Mouse (Mus musculus) layer of hippocampus, adult 18-20 months (tissue): Measurements from ENCODE around the gene Tff3. TPM values are rescaled to one million over a fixed set of nuclear protein-coding genes. Genes with fewer than 3 reads are reported as not detected.
A peak's percentile ranks its signal among the peaks of the same experiment; 100 is the strongest.

ENCODE experiments used
- DNase-seq, 2 experiments: peaks; one replicate each; pipeline ENCODE4 v3.0.0; 2022; ENCODE audit warnings: low spot score in 2 of 2
- total RNA-seq, 2 experiments: library from RNA; stranded (reverse); gene quantifications; 2 replicates each; pipeline ENCODE4 v1.2.3; 2021

The Tff3 gene
- total RNA-seq, 2 experiments from 2014 or later = not detected

DNA sequence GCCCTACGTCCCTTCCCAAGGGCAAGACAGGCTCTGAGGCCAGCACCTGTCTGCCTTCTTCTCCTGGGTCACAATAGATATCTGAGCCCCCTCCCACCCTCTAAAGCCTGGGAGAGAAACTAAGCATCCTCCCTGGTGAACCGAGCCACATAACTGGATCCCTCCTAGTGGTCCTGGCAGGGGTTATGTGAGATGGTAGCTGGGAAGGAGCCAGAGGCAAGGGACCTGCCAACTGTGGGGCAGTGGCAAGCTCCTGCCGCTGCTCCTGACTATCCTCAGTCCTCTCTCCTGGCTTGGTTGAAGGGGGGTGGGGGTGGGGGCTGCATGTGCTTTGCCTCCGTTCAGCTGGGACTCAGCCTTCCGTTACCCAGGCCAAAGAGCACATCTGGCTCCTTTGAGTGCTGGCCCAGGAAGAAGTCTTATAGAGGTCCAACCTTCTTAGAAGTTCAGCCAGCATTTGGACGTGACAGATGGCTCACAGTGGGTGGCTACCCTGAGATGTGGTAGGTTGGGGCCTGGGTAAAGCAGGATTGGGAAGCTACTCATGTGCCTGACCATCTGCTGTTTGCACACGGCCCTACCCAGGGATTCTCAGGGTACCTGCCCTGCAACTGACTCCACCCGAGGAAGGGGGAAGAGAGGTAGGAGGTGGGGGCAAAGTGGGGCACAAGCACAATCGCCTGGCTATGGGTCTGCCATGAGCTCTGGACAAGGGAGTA lies 3.7 kb downstream of the Tff3 start:
- peak in 1 of 2 experiments; percentile 30 for DNase-seq

DNA sequence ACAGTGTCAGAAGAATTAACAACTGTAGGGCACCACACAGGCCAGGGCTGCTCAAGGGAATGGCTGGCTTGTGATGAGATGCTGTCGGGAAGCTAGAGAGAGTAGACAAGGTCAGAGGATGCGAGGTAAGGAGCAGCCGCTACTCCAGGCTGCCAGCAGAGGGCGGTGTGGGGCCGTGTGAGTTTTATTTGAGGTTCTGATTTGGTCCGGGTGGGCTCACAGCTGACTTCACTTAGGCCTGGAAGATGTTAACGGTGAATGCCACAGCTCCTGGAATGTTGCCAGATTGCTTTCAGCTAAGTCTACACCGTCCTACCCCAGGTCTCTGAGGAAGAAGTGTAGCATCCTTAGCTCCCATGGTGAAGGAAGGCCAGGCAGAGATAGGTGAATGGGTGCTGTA lies 7.5 kb downstream of the Tff3 start:
- peak in 1 of 2 experiments; percentile 50 for DNase-seq

DNA sequence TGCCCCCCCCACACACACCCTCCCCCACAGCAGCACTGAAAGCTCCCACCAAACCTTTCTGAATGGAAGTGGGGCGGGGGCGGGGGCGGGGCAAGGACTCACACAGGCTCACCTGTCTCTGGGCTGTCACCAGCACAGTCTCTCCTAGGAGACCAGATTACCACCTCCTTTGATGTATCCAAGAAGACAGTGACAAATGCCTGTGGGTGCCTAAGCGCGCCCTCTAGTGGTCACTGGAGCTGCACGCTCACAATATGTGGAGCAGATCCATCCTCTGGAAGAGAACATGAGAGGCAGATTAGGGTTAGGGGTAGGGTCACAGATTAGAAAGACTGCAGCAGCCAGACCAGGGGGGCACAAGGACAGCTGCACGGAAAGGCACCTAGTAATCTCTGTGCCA lies 10.0 kb downstream of the Tff3 start:
- peak; percentile 73 to 92 for DNase-seq

DNA sequence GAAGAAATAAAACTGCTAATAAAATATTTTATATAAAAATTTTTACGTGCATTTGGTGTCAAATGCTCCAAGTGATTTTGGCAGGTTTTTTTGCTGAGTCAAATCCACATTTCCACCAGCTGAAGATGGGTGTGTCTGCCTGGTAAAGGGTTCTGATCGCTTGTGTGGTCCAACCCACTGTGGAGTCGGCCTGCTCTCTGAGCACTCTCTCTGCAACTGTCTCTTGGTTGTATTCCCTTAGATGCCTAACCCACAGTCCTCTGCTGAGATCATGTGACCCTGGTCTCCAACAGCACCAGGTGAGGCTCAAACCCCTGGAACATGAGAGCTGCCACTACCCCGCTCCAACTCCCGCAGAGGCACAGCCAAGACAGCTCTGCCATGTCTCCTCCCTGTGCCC lies 11.5 kb downstream of the Tff3 start:
- DNase-seq = no peak

DNA sequence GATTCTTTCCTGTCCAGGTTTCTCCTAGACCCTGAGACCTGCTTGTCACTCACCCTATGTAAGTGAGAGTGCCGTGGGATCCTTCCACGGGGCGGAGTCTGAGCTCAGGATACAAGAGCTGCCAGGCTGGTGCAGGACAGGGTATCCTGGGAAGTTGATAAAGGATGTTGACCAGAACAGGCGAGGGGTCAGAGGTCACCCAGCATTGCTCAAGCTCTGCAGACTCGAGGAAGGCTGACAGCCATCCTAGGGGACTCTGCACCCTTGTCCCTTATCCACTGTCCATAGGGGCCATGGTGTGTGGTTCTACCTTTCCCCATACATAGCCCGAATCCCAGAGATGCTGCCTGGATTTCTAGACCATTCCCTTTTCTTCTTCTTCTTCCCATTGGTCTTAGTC lies 13.4 kb downstream of the Tff3 start:
- DNase-seq = no peak

DNA sequence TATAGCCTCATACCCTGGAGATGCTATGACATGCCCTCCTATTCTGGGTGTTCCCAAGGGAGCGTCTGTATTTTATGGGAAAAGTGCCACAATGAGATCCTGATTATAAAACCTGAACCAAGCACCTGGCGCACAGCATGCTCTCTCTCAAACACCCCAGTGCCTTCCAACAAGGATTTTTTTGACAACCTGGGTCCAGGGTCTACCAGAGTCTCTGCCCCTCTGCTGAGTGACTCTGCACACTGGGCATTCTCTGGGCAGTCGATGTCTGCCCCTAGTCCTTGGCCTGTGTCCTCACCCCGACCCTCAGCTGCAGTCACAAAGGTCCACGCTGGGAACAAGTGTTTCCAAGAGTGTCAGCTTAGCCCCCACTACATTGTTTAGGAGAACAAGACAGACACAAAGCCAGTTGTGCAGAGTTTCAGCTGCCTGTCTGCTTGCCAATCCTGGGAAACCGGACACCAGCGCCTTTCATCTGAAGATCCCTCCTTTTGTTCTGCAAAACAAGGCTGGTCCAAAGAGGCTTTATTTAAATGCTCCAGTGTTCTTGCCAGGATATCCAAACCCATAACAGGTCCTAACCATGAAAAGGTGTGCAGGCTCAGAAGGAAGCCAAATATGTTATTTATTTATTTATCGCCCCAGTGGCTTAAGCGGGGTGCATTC lies 16.1 kb downstream of the Tff3 start:
- peak in 1 of 2 experiments; percentile 43 for DNase-seq

DNA sequence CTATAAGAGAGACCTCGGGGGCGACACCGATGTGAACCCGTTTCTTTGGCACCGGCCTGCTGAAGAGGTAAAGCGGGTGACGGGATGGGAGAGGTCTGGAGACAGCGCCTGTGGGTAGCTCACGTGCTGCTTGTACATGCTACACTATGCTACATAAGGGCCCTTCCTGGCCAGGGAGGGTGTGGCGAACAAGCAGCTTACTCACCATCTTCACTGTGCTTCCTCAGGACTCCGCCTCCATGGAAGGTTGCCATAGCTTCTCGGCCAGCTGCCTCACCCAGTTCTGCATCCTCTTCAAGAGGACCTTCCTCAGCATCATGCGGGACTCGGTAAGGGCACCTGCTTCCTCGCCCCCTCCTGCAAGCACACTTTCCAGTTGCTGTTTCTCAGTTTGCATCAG lies 21.1 kb downstream of the Tff3 start:
- no peak for DNase-seq

DNA sequence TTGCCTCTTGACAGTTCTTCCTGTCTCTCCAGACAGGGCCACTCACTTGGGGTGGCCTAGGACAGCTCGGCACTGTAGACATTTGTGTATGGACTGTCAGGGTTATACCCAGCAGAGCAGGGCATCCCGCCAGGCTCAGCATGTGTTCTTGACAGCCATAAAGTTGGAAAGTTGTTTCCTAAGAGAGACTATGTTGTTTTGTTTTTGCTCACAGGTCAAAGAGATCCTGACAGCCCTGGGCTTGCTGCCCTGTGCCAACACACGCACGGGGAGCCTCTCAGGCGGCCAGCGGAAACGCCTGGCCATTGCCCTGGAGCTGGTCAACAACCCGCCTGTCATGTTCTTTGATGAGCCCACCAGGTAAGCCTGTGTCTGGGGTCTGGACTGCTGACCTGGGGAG lies 25.6 kb downstream of the Tff3 start:
- DNase-seq = no peak

DNA sequence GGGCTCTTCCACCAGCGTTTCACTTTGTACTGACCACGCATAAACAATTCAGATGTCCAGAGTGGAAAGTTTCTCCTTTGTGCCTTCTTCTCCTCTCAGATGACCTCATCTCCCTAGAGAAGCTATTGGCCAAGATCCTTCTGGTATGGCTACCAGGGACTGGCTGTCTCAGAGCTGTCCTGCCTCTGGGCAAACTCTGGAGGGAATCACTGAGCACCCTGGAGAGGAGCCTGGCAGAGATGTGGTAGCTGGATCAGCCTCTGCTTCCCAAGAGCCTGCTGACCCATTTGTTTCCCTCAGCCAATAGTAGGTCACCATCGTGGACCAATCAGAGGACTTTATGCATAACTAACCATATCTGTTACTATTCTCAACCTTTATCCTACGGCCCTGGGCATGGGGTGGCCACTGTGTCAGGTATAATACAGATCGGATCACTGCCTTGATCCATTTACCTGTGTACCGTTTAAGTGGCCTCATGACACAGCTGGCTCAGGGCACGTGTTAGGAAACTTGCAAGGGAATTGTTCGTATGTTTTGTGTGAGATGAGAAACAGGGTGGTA lies 26.4 kb downstream of the Tff3 start:
- DNase-seq = no peak

DNA sequence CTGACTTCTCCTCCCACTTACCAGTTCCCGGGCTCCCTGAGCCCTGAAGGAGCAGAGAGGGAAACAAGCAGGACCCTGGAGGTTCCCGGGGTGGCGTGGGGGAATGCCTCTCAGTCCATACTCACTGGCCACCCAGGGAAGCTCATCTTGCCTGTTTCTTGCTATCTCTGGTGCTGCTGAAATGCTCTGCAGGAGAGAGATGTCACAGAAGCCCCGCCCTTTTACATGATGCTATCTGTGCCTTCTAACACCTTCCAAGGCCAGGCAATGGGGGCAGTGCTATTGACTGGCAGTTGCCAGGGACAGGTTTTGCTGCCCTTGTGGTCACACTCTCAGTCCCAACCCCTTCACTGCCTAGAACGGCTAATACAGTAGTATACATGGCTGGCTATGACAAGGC lies 30.7 kb downstream of the Tff3 start:
- no peak for DNase-seq

DNA sequence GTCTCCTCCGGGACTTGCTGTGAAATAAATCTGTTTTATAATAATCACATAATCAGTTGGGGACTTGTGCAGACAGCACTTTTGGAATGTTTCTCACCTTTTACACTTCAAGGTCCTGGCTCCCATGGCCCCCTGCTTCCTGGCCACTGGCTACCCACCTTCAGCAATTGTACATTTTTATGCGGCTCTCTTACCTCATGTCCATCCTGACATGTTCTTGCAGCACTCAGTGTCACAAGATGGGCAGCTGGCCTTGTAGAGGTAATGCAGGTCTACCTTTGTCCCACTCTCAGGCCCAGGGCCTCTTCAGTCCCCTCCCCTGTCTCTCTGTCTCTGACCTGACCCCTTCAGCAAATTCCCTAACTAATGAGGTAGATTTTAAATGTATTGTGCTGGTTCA lies 32.6 kb downstream of the Tff3 start:
- DNase-seq = no peak

DNA sequence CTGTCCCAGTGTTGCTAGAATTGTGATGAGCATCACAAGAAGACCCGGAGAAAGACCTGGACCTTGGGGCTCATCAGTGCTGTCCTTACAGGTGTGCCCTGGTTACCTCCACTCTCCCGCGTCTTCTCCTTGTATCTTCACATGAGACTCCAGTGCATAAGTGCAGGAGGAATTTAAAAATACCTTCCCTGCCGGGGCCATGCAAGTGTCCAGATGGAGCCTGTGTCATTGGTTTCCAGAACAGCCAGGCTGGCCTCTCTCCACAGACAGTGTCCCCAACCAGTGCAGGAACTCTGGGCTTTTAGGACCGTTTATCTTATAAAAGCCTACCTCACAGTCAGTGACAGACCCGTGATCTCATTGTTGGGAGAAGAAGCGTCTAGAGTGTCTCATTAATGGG lies 33.9 kb downstream of the Tff3 start:
- no peak for DNase-seq

DNA sequence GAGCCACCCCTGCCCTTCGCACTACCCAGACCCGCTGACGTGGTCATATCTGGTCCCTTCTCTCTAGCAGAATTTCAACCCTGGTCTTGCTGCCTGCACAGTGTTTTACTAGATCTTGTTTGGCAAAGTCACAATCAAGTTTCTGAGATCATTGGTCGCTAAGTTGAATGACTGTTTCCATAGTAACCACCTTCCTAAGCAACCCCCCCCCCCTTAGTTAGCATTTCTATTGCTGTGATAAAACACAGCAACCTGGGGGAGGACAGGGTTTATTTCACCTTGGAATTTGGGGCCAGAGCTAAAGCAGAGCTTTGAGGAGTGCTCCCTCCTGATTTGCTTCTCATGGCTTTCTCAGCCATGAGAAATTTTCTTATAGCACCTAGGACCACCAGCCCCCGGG lies 34.7 kb downstream of the Tff3 start:
- DNase-seq = no peak

DNA sequence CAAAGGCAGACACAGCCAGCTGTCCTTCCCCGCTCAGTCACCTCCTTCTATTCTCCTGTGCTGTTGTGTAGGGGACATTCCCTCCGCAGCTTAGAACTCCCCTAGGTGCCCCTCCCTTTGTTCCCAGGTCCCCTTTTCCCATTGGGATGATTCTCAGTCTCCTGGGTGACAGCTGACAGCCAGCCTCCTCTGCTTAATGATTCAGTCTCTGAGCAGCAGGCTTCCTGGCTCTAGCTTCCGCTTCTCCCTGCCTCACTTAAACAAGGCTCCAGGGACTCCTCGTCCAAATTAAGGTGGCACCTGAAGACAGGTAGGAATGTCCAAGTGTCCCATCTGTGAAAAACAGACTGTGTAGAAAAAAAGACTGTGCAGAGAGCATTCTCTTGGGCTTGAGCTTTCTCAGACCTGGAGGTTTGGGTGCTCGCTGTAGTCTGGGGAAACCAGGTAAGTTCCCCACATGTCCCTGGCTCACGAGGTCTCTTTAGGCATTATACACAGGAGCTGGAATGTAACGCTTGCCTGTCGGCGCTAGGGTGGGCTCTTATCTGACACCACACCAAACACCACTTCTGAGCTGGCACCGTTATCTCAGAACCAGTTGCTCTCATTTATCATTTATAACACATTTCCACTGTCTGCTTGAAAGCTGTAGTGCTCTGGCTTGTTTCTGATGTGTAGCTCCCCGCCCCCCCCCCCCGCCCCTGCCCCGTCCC lies 38.3 kb downstream of the Tff3 start:
- peak; percentile 40 to 52 for DNase-seq

DNA sequence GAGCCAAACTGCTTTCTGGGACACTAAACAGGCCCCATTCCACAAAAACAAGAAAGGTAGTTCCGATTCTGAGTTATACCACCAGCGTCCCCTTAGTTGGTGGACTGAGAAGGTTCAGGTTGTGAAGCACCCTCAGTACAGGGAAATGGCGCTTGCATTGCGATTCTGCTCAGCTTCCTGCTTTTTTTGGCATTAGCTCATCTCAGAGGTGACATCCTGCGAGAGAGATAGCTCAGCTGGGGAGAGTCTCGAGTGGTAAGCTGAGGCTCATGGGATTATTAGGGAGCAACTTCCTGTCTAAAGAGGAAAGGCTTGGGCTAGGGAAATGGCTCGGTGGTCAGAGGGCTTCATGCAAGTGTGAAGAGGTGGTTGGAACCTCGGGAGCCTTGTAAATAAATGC lies 39.6 kb downstream of the Tff3 start:
- no peak for DNase-seq

DNA sequence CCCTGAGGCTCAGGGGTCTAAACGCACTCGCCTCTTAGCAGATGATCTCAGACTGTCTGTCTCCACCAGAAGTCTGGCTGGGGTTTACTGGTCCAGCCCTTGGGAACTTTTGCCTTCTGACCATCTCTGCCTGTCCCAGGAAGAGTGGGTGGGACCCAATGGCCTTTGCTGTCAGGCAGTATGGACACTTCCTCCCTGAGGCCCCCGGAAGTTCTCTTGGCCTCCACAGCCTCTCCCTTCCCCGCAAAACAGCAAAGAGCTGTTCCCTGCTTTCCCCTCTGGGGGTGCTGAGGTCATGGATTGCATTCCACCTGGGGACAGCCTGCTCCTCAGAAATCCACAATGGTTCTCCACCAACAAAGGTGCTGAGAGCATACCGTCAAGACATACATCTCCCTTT lies 40.7 kb downstream of the Tff3 start:
- no peak for DNase-seq

DNA sequence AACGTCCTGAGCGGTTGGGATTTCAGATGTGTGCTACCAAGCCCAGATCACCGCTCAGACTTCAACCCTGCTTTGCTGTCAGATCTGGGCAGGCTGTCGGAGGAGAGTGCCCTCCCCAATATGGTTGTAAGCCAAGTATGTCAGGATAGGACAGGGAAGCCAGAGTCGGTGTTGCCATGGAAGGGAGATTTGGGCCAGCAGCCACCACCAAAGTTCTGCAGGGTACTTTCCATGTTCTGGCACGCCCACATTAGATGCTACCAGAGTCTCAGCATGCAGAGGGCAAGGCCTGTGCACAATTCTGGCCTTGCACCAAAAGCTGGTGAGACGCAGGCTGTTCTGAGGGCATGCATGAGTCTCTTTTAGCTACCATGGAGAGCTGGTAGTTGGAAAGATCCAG lies 43.2 kb downstream of the Tff3 start:
- peak; percentile 40 to 65 for DNase-seq

DNA sequence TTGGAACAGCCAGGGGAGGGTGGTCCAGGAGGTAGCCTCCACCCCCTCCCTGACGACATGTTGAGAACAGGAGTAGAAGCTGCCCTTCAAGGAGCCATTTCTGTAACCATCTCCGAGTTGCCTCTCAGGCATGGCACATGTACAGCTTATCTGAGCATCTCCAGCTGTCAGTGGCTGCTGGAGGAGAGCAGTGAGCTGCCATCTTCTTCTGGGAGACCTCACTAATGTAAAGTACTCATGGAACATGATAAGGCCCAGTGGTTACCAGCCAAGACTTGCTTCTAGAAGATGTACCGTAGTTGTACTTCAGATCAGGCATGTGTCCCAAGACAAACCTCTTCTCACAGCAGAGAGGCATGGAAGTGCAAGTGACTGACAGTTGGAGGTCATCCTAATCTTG lies 43.9 kb downstream of the Tff3 start:
- DNase-seq = no peak

DNA sequence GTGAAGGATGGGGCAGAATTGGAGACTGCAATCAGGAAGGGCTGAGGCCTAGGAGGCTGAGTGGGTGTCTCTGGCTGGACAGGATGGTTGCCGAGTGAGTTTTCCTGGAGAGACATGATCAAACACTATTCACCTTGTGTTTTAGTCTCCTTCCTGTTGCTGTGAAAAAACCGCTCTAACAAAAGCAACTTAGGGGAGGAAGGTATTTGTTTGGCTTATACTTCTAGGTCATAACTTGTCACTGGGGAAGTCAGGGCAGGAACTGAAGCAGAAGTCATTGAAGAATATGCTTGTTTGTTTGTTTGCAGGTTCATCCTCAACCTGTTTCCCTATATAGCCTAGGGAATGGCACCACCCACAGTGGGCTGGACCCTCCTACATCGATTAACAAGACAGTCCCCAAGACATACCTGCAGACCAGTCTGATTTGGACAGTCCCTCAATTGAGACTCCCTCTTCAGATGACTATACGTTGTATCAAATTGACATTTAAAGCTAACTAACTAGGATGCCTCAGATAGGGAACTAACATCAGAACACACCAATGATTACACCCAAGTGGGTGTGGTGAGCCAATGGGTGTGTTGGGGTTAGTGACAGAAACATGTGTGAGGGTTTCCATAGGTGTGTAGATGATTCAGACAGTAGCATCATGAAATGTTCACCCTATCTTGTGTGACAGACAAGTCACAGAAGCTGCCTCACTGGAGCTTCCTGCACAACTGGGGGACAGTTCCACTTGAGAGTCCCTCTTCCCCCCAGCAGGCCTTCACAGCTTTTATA lies 47.0 kb downstream of the Tff3 start:
- no peak for DNase-seq

DNA sequence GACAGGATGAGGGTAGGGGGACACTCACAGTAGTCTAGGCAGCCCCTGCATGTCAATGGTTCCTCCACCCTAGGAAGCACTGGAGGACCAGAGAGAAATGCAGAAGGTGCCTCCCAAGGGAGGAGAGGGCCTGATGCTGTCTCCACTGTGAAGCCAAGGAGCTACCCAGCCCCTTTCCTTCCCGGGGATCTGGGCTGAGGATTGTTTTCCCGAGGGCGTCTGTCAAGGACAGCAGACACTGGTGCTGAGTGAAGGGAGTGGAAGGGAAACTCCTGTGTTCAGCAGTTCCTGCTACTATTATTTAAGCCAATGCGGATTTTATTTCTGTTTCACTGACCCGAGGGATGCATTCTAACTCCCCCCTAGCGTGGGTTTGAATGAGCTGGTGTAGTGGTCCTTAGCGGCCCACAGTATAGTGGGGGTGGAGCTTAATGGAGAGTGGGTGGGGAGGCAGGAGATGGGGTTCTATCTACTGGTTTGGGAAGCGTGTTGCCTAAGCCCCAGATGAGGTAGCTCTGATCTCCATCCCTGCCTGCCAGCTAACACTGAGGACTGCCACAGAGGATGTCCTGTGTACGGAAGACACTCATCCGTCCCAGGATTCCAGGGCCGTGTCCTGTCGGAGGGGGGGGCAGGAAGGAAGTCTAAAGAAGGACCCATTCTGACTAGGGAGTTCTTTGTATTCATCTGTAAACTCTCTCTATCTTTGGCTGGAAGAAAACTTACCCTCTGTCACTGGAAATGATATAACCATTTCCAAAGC lies 50.2 kb downstream of the Tff3 start:
- DNase-seq = no peak

DNA sequence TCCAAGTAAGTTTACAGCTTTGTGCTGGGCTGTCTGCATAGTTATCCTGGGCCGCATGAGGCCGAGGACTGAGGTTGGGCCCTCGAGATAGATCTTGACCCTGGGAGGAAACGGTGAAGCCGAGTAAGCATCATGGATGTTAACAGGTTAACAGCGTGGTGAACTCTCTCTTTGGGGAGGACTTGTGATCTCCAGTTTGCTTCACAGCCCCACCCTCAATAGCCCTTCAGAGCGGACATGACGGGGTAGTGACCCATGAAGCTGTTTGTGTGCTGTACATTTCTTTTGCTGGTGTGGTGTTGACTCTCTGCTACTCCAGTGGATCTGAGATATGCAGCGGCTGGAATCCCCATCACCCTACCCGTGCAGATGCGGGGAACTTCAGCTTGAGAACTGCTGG lies 50.9 kb downstream of the Tff3 start:
- no peak for DNase-seq
